Mouse (Mus musculus) kidney, postnatal 14 days (tissue): ENCODE data around the gene Ankrd24.

Source experiments
- DNase-seq: peaks from one replicate; pipeline ENCODE4 v3.0.0; 2022; ENCODE audit warnings: mixed read lengths

Ankrd24 gene

GRCm38 (mm10) chr10:81628390-81628789, at the start of gene Ankrd24:
Gene Ankrd24 (plus strand): TSS chr10:81628540.
- DNase-seq = no peak

GRCm38 (mm10) chr10:81579967-81580366, 48.4 kb upstream of the Ankrd24 start:
- DNase-seq = no peak

DNA sequence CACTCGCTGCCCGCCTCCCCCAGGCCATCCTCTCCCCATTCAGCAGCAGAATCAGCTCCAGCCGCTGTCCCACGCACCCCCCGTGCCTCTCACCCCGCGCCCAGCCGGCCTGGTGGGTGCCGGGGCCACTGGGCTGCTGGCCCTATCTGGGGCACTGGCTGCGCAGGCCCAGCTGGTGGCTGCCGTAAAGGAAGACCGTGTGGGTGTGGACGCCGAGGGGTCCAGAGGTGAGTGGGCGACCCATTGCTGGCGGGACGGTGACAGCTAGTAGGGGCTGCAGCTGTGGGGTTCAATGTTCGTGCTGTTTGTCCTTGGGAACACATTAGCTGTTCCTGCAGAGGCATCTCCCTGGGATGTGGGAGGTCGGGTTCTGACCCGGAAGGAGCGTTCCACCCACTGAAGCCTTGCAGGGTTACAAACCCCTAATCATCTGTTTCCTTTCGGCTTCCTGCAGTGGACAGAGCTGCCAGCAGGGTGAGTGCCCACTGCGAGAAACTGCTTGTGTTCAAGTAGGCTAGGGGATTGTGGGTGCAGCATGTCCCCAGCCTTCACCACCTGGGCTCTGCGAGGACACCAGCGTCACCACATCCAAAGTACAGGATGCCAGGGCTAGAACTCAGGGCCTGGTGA, 47.8 kb upstream of the Ankrd24 start:
- DNase-seq = peak; percentile 63

DNA sequence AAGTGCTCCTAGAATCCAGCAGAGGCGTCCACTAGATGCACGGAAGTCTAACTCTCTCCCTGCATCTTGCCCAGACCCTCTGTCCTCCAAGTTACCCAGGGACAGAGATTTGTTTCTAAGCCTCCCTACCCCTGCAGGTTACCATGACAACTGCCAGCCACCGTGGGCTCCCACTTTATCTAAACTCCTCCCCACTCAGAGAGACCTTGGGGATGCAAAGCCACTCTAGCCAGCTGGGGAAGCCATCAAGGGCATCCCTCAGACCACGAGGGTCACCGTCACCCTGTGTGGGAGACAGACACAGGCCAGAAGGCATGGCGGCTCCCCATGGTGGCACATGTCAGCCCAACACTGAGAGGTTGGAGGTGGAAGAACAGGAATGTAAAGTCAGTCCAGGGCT, 45.0 kb upstream of the Ankrd24 start:
- DNase-seq = no peak

DNA sequence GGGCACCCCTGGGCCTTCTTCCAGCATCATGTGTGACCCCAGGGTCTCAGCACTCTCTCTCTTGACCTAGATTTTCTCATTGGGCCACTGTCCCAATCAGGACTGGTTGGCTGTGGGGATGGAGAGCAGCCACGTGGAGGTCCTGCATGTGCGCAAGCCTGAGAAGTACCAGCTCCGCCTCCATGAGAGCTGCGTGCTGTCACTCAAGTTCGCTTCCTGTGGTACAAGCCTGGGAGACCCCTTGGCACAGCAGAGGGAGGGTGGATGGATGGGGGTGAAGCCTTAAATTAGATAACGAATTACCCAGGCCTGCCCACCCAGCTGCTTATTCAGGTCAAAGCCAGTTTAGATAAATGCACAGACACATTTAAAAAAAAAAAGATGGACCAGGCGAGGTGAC, 39.6 kb upstream of the Ankrd24 start:
- no peak for DNase-seq

- no peak for DNase-seq
Observed at GRCm38 (mm10) chr10:81591846-81592245, 36.5 kb upstream of the Ankrd24 start.

DNA sequence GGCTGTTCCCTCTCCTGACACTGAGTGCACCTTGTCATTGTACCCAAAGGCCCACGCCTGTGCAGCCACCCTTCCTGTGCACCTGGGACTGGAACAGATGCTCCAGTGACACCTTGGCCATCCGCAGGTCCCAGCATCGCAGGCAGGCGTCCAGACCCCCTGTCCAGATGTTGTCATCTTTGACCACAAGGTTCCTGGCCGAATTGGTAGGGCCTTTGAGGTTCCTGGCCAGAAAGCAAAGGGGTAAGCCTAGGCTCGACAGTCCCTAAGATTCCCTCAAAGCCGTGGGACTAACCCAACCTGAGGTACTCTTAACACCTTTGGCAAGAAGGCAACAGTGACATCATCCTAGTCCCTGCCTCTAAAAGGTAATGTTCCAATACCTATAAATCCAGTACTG, 35.7 kb upstream of the Ankrd24 start:
- DNase-seq = no peak

- no peak for DNase-seq
Observed at GRCm38 (mm10) chr10:81593223-81593622, 35.1 kb upstream of the Ankrd24 start.

DNA sequence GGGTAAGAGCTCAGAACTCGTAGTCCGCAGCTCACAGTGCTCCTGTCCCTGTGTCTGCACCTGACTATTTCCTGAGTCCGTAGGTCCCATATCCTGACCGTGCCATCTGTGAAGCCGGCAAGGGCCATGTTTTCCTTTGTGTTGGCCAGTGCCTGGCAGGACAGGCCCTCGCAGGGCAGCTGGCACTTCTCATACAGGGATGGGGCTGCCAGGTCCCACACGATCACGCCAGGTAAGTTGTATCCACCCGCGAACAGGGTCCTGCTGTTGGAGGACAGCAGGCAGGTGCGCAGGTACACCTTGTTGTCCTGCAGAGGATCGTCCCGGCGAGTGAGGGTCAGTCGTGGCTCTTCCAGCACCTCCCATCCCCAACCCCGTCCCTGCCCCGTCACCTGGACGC, 34.4 kb upstream of the Ankrd24 start:
- no peak for DNase-seq

DNA sequence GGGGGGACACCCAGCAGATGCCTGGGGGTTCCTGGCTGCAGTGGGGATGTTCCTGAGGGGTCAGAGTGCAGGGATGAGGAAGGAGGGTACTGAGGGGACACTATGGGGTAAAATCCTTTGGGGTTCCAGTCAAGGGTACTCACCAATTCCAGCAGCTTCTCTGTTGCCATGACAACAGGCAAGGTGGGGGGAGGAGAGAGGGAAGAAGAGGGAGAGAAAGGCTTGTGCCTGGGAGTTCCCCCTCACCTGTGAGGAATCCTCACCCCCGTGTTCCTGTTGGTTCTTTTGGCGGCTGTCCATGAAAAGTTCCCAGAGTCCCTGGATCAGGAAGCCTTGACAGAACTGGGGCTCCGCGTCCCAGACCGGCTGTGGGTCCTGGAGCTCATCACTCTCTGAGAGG, 32.7 kb upstream of the Ankrd24 start:
- DNase-seq = no peak

- no peak for DNase-seq
Observed at GRCm38 (mm10) chr10:81596611-81597010, 31.7 kb upstream of the Ankrd24 start.

- peak; percentile 31 for DNase-seq
Observed at GRCm38 (mm10) chr10:81597137-81597950, 31.0 kb upstream of the Ankrd24 start.

DNA sequence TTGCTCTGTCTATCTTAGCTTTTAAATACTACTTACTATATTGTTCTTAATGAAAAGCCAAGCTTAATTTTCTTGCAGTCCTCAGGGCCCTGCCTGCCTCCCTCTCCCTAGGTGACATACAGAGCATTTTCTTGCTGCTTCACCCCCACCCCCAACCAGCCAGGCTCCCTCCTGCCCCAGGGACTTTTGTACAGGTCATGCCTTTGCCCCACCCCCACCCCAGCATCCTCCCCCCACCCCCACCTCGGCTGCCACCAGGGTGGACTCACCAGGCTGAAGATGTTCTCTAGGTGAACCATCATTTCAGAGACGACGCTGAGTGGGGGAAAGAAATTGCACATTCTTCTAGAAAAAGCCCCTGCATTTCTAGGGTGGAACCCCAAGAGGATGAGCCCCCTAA, 30.0 kb upstream of the Ankrd24 start:
- DNase-seq = no peak

GRCm38 (mm10) chr10:81598871-81599270, 29.5 kb upstream of the Ankrd24 start:
- DNase-seq = no peak

GRCm38 (mm10) chr10:81599630-81600029, 28.7 kb upstream of the Ankrd24 start:
- no peak for DNase-seq

- no peak for DNase-seq
Observed at GRCm38 (mm10) chr10:81600096-81600495, 28.2 kb upstream of the Ankrd24 start.

DNA sequence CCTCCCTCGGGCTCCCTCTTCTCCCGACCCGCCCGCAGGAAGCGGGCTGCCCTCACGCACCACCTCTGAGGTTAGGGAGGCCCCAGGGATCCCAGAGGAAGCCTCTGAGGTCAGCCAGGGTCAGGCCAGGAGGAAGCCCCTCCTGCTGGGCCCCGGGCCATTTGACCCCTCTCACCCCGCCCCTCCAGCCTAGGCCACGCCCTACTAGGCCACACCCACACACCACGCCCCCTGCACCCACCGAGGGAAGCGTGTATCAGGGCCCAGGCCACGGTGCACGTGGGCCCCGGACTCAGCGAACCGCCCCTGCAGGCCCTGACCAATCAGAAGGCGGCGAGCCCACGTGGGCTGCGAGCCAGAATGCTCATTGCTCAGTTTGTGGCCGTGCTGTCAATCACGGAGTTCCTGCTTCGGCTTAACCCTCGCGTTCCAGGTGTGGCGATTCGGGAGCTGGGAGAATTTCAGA, 27.6 kb upstream of the Ankrd24 start, which contains the start of gene Tle6:
Gene Tle6 (minus strand): TSS at position 336 of the 466 bp plus-strand sequence.
- DNase-seq = peak; percentile 96

DNA sequence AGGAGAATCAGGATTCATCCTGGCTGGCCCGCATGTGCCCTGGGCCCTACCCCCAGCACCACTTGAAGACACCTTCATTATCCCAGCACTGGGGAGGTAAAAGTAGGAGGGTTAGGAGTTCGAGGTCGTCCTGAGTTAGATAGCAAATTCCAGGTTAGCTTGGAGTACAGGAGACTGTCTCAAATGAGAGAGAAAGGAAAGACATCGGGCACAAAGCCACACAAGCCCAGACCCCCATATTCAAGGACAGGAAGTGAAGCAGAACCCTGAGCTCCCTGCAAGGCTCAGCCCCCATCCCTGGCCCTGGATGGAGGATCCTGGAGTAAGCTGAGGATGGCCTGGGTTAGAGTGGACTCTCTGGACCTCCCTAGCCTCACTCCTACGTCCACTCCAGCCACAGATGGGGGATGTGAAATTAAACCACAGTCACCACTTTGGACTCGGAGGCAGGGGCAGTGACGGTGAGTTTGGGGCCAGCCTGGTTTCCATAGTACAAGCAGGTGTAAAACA, 26.9 kb upstream of the Ankrd24 start:
- DNase-seq = no peak

DNA sequence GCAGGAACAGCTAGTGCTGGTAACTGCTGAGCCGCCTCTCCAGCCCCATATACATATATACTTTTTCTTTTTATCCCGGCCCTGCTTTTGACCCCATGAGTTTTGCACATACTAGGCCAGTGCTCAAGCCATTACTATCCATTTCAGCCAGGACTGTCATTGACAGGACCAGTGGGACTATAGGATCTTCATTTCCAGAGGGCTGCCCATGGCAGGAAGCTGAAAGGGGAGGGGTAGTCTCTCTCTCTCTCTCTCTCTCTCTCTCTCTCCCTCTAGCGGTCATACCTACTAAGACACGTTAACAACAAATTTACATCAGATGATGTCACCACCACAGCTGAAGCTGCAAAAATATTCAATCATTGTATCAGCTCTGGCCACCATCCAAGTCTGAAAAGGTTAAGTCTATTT, 25.6 kb upstream of the Ankrd24 start:
- peak; percentile 44 for DNase-seq

DNA sequence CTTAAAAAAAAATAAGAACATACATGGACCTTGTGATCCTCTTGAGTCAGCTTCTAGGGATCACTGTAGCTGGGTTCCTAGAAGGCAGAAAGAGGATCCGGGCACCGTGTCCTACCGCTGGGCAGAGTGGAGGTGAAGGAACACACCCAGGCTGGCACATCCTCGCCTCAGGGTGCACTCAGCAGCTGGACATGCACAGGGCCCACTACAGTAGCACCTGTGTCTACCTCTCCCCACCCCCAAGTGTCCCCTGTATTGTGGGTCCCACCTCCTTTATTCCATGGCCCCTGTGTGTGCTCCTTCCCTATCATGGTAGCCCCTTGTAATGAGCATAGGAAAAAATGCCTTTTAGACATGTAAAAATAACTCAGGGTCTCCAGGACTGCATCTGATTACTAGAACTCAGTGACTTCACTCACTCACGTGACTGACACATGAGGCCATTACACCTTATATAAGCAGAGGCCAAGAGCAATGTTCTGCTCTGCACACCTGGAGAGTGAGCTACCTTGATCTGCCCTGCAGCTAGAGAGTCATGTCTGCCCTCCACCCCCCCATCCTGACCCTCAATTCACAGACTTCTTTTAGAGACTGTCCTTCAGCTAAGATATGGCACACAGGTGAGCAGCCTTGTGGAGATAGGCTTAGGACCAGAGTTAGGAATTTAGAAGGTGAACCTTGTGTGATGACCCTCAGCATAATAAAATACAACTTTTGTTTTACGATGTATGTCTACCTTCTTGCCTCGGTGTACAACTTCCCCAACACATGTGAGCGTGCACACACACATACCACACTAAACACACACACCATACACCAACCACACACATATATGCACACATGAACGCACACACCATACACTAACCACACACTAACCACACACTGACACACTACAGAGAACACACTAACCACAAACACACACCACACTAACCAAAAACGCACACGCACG, 24.0 kb upstream of the Ankrd24 start:
- DNase-seq = no peak

DNA sequence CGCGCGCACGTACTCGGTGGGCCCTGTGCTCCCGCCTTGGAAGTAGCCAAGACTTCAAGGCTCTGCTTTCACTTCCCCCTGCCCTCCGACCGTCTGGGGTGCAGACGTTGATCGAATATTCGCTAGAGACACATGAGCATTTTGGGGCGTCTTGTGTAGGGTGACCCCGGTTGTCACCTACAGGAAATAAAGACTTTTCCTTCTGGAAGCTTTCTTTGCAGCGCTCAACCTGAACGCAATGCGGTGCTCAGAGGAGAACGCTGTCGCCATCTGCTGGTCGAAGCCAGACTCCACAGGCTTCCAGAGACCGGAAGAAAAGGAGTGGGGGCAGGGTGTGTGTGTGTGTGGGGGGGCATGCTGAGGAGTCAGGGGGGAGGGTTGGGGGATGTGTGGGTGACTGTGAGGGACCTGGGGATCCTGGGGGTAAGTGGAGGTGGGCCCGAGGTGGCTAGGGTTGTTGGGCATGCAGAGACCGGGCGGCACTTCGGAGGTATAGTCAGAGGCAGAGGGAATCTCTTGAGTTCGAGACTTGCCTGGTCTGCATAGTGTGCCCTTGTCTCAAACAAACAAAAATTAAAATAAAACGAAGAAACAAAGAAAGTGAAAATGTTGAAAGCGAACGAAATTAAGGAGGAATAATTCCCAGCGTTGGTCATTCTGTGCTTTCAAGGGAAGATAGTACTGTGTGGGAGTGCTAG, 23.2 kb upstream of the Ankrd24 start:
- peak; percentile 90 for DNase-seq

DNA sequence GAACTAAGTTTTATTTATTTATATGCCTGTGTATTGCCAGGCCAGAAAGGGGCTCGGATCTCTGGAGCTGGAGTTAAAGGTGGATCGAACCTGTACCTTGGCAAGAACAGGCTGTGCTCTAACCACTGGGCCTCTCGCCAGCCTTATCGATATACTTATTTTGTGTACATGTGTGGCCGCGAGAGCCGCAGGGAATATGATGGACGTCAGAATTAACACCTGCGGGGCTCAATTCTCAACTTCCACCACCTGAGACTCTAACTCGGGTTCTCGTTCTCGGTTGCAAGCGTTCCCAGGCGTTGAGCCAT, 22.7 kb upstream of the Ankrd24 start:
- DNase-seq = no peak
